Mouse (Mus musculus) adrenal gland, postnatal 25 days (tissue): ENCODE measurements around the gene Olfr784. TPM values are rescaled to one million over a fixed set of nuclear protein-coding genes. Genes with fewer than 3 reads are reported as not detected.
"Not testable (repeated sequence)": the region's sequence is repeated elsewhere in the genome, so short reads cannot be mapped to it uniquely, and the experiment has no call there.

Experiments
- DNase-seq: peaks from one replicate; pipeline ENCODE4 v3.0.0; 2021; ENCODE audit warnings: mixed read lengths
- long read RNA-seq: library from polyadenylated mRNA; stranded (forward); transcript quantifications from one replicate; pipeline ENCODE4 v2.0.0, GENCODE M21; 2021
- total RNA-seq: library from RNA; stranded (reverse); gene quantifications from 2 replicates; pipeline ENCODE4 v1.2.3, GENCODE M21; 2021

The Olfr784 gene
- not detected in 2 replicates for total RNA-seq
- long read RNA-seq = 0 reads

DNA sequence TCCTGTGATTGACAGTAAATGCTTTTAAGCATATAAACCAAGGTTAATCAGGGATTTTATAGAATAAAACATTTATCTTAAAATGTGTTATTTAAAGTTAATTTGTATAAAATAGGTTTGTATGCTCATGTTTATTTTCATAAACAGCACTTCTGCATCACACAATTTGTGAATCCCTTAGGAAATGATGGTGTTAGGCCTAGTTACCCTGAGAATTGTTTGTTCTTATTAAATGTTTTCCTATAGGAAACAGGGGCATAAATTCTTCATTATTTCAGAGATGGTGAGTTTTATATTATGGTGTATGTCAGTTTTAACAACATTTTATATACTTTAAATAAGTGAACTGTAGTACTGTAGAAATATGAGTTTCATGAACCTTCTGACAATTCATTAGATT, at the start of gene Olfr784:
TSS of gene Olfr784 (plus strand) at position 301 of the 400 bp plus-strand sequence.
- DNase-seq = no peak

DNA sequence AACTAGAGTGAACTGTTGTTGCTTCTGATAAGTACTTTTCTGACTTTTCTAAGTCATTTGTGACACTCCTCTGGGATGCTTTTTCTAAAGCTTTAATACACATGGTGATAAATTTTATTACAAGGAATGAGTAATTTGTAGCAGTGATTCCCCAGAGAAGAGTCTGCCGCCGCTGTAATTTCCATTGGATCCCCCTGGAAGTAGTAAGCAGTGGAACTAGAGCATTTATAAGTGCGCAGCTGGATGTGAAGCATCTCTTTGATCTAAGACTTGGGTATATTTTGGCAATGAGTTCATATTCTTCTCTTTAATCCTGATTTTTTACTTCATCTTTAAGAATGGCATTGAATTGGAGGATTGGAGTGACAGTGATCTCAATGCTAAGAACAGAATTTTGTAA, 35.3 kb upstream of the Olfr784 start, which contains the start of gene Olfr782:
TSS of gene Olfr782 (plus strand) at position 301 of the 400 bp plus-strand sequence.
- no peak for DNase-seq

DNA sequence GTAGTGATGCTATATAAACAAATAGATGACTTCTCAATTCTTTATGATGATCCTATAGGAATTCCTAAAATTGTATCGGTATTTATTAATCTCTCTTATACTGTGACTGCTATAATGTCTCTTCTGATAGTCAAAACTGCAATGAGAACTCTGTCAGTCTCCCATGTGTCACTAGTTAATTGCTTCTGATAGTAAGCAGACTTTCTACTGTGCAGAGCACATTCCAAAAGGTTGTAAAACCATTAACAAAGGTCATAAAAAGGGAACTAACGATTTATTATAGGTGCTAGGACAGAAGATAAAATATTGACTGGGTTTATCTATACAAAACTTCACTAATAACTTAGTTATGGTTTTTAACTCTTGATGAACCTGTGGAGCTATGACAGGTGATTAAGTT, 31.4 kb upstream of the Olfr784 start:
- not testable (repeated sequence) for DNase-seq

DNA sequence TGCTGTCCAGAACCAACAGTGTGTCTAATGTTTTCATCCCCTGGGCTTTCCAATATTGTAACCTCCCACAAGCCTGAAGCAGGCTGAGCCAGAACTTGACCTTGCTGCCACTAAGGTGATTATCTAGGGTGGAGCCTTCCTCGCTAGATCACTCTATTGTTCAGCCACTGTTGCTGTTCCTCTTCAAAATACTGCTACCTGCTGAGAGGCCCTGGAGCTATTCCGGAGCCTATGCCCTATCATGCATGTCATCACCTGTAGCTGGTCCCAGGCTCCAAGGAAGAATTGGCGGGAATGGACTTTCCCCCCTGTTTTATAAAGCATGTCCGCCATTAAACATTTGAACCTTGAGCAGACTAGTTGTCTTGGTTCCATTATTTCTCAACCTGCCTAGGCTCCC, 27.4 kb upstream of the Olfr784 start:
- DNase-seq = not testable (repeated sequence)

DNA sequence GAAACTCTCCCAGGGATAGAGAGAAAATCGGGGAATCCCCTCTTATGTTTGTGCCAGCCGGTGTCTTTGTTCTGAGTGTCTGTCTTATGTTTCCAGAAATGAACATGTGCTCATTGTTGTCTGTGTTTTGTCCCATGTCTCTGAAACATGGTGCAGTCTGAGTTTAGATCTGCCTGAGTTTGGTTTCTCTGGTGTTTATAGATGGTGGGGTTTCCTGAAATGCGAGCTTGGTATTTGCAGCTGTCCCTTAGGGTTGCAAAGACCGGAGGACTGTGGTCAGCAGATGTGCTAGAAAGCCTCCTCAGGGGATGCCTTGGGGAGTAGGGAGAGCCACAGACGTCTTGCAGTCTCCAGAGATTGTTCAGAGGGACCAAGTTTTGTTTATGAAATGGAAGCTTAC, 26.6 kb upstream of the Olfr784 start:
- no peak for DNase-seq

DNA sequence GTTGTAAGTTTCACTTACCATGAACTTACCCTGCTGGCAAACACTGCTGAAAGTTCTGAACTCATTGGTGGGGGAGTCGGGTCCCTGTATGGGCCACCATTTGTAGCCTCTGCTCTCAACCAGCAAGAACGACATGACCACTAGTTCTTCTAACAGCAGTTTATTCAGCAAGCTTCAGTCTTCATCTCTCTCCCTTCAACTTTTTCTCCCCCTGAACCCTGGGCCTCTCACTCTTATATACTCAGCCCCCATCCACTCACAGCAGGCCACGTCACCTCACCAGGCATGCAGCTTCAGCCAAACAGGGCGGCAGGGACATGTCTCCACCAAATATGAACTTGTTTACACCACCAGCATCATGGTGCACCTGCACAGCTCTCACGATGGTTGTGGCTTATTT, 9.8 kb upstream of the Olfr784 start:
- not testable (repeated sequence) for DNase-seq

DNA sequence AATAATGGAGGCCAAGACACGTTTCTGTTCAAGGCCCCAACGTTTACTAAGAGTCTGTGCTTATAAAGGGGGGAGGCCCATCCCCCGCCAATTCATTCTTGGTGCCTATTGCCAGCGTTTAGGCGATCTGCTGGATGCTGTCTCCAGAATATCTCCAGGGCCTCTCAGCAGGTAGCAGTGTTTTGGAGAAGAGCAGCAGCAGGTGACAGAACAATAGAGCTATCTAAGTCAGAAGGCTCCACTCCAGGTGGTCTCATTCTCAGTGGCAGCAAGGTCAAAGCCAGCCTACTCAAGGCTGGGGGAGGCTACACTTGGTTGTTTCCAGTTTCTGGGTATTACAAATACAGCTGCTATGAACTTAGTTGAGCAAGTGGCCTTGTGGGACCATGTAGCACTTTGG, 17.0 kb downstream of the Olfr784 start:
- no peak for DNase-seq

DNA sequence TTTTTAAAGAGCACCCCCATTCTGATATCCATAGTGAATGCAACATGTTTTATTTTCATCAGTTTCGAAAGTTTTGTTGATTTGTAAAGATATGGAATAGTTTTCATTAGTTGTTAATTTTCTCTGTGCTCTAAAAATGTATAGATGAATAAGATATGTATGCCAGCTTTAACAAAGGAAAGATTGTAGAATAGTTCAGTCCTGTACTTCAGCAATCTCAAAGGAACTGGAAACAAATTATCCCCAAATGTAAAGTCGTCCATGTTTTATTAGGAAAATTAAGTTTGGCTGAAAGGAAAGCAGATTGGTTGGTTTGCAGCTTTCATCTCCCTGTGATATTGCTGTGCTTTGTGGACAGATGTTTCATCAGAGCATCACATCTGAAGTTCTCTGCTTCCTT, 21.2 kb downstream of the Olfr784 start, which contains the start of gene Olfr785:
TSS of gene Olfr785 (plus strand) at position 301 of the 400 bp plus-strand sequence.
- DNase-seq = no peak

DNA sequence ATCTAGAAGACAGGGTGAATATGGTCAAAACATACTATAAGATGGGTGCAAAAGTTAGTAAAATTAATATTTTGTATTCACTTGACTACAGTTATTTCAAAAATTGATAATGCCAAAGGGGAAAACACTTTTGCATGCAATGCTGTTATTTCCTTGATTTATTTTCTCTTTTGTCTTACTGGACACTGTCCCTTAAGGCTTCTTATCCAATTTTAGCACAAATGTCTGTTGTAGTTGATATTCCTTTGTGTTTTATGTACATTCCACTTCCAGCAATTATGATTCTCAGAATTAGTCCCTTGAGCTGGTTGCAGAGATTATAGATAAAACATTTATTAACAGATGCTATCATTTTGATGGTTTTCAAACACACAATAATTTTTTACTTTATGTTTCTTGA, 43.1 kb downstream of the Olfr784 start, which contains the start of gene Olfr786:
TSS of gene Olfr786 (plus strand) at position 301 of the 400 bp plus-strand sequence.
- DNase-seq = no peak

Other genes starting within 250 kb of the Olfr784 start
- not detected in 2 replicates for gene Olfr770, start 245.1 kb upstream of the Olfr784 start, total RNA-seq
- not detected in 2 replicates for gene Olfr771, start 219.3 kb upstream of the Olfr784 start, total RNA-seq
- not detected in 2 replicates for gene Olfr772, start 206.2 kb upstream of the Olfr784 start, total RNA-seq
- not detected in 2 replicates for gene Olfr773, start 196.7 kb upstream of the Olfr784 start, total RNA-seq
- not detected in 2 replicates for gene Olfr774, start 147.9 kb upstream of the Olfr784 start, total RNA-seq
- gene Olfr775, start 135.7 kb upstream of the Olfr784 start, total RNA-seq = not detected in 2 replicates
- not detected in 2 replicates for gene Olfr776, start 125.0 kb upstream of the Olfr784 start, total RNA-seq
- not detected in 2 replicates for gene Olfr777, start 112.6 kb upstream of the Olfr784 start, total RNA-seq
- not detected in 2 replicates for gene Olfr780, start 66.0 kb upstream of the Olfr784 start, total RNA-seq
- gene Olfr781, start 55.2 kb upstream of the Olfr784 start, total RNA-seq = not detected in 2 replicates
- not detected in 2 replicates for gene Olfr782, start 35.2 kb upstream of the Olfr784 start, total RNA-seq
- gene Olfr785, start 21.3 kb downstream of the Olfr784 start, total RNA-seq = not detected in 2 replicates
- not detected in 2 replicates for gene Olfr786, start 43.2 kb downstream of the Olfr784 start, total RNA-seq
- not detected in 2 replicates for gene Olfr787, start 77.8 kb downstream of the Olfr784 start, total RNA-seq
- not detected in 2 replicates for gene Olfr788, start 86.9 kb downstream of the Olfr784 start, total RNA-seq
- gene Olfr789, start 100.7 kb downstream of the Olfr784 start, total RNA-seq = not detected in 2 replicates
- not detected in 2 replicates for gene Olfr790, start 114.4 kb downstream of the Olfr784 start, total RNA-seq
- gene Olfr791, start 137.7 kb downstream of the Olfr784 start, total RNA-seq = not detected in 2 replicates
- gene Olfr792, start 155.1 kb downstream of the Olfr784 start, total RNA-seq = not detected in 2 replicates
- not detected in 2 replicates for gene Olfr794, start 183.6 kb downstream of the Olfr784 start, total RNA-seq
- gene Olfr796, start 228.5 kb downstream of the Olfr784 start, total RNA-seq = not detected in 2 replicates
- not detected in 2 replicates for gene Olfr798, start 243.9 kb downstream of the Olfr784 start, total RNA-seq